Mouse (Mus musculus): ENCODE measurements at regions not wholly inside any gene's neighbourhood (a gene's known extent, or its start where the extent isn't known, plus 50 kb on each side); places are given as distances from the start of the nearest gene placed in this dataset.

- H3K4me2 ChIP-seq (ENCODE audit: low read depth), result no peak overlapping the region
- H3K27me3 ChIP-seq (ENCODE audit: insufficient read depth, low read length), result no peaks in the 10 kb centered on the region
- H3K27ac ChIP-seq (ENCODE audit: low read depth, low read length), result no peak overlapping the region
- H3K4me3 ChIP-seq (ENCODE audit: low read depth, low read length), result no peak overlapping the region
- H3K9ac ChIP-seq, result no peak overlapping the region
- ATAC-seq (no peak), DNase-seq (peak; percentile 22)
- no peaks in the 10 kb centered on the region for H3K36me3 ChIP-seq (ENCODE audit: insufficient read depth)
- 0 out of 2 replicates have a peak, but pooled peaks have one; percentile 27 for TF ChIP-seq CTCF (IDR thresholded peaks at IDR 0.05; ENCODE audit: low read depth)
- WGBS, result 32% methylated on average over 3 of the region's 3 CpGs
- H3K4me1 ChIP-seq (ENCODE audit: insufficient read depth), result no peaks in the 10 kb centered on the region
- H3K9me3 ChIP-seq (ENCODE audit: low read length), result no peaks in the 10 kb centered on the region
Observed at GRCm38 (mm10) chr7:71581746-71582145, 230.5 kb upstream of the Gm10295 start.

- Histone ChIP-seq H3K9me3 (ENCODE audit: low read length) (no peaks in the 10 kb centered on the region), H3K4me1 (ENCODE audit: insufficient read depth) (no peaks in the 10 kb centered on the region), H3K9ac (no peak overlapping the region), H3K4me3 (ENCODE audit: low read depth, low read length) (no peak overlapping the region), H3K27ac (ENCODE audit: low read depth, low read length) (no peak overlapping the region), H3K36me3 (ENCODE audit: insufficient read depth) (no peaks in the 10 kb centered on the region), H3K4me2 (ENCODE audit: low read depth) (no peak overlapping the region), H3K27me3 (ENCODE audit: insufficient read depth, low read length) (no peaks in the 10 kb centered on the region)
- ATAC-seq (no peak), DNase-seq (no peak)
- TF ChIP-seq CTCF (IDR thresholded peaks at IDR 0.05; ENCODE audit: low read depth), result no peak
- WGBS, result 43% methylated on average over 2 of the region's 2 CpGs
Observed at GRCm38 (mm10) chr7:71560296-71560936, 209.1 kb upstream of the Gm10295 start.

GRCm38 (mm10) chr7:71556473-71556872 is 205.2 kb upstream of the Gm10295 start:
- DNase-seq, result no peak
- H3K27me3 ChIP-seq (ENCODE audit: insufficient read depth, low read length), result no peaks in the 10 kb centered on the region
- no peaks in the 10 kb centered on the region for H3K9me3 ChIP-seq (ENCODE audit: low read length)
- WGBS, result 68% methylated on average over 5 of the region's 5 CpGs
- H3K4me1 ChIP-seq (ENCODE audit: insufficient read depth), result no peaks in the 10 kb centered on the region
- H3K4me2 ChIP-seq (ENCODE audit: low read depth), result no peak overlapping the region
- H3K9ac ChIP-seq, result no peak overlapping the region
- no peak for ATAC-seq
- H3K27ac ChIP-seq (ENCODE audit: low read depth, low read length), result no peak overlapping the region
- TF ChIP-seq CTCF (IDR thresholded peaks at IDR 0.05; ENCODE audit: low read depth), result no peak
- no peaks in the 10 kb centered on the region for H3K36me3 ChIP-seq (ENCODE audit: insufficient read depth)
- no peak overlapping the region for H3K4me3 ChIP-seq (ENCODE audit: low read depth, low read length)

GRCm38 (mm10) chr7:71555476-71555875 is 204.2 kb upstream of the Gm10295 start:
- ATAC-seq (no peak), DNase-seq (no peak)
- Histone ChIP-seq H3K4me2 (ENCODE audit: low read depth) (no peak overlapping the region), H3K4me1 (ENCODE audit: insufficient read depth) (no peaks in the 10 kb centered on the region), H3K27me3 (ENCODE audit: insufficient read depth, low read length) (no peaks in the 10 kb centered on the region), H3K9ac (no peak overlapping the region), H3K9me3 (ENCODE audit: low read length) (no peaks in the 10 kb centered on the region), H3K27ac (ENCODE audit: low read depth, low read length) (no peak overlapping the region), H3K36me3 (ENCODE audit: insufficient read depth) (no peaks in the 10 kb centered on the region), H3K4me3 (ENCODE audit: low read depth, low read length) (no peak overlapping the region)
- no peak for TF ChIP-seq CTCF (IDR thresholded peaks at IDR 0.05; ENCODE audit: low read depth)
- WGBS, result 64% methylated on average over 3 of the region's 3 CpGs

- TF ChIP-seq CTCF (IDR thresholded peaks at IDR 0.05; ENCODE audit: low read depth), result no peak
- Histone ChIP-seq H3K4me2 (ENCODE audit: low read depth) (no peak overlapping the region), H3K9me3 (ENCODE audit: low read length) (no peaks in the 10 kb centered on the region), H3K36me3 (ENCODE audit: insufficient read depth) (no peaks in the 10 kb centered on the region), H3K9ac (no peak overlapping the region), H3K4me3 (ENCODE audit: low read depth, low read length) (no peak overlapping the region), H3K27ac (ENCODE audit: low read depth, low read length) (no peak overlapping the region), H3K27me3 (ENCODE audit: insufficient read depth, low read length) (no peaks in the 10 kb centered on the region), H3K4me1 (ENCODE audit: insufficient read depth) (no peaks in the 10 kb centered on the region)
- WGBS, result 52% methylated on average over 6 of the region's 6 CpGs
- DNase-seq, result no peak
- no peak for ATAC-seq
Observed at GRCm38 (mm10) chr7:71546606-71547213, 195.4 kb upstream of the Gm10295 start.

GRCm38 (mm10) chr7:71541467-71541866 is 190.2 kb upstream of the Gm10295 start:
- Histone ChIP-seq H3K4me1 (ENCODE audit: insufficient read depth) (no peaks in the 10 kb centered on the region), H3K27ac (ENCODE audit: low read depth, low read length) (no peak overlapping the region), H3K9me3 (ENCODE audit: low read length) (no peaks in the 10 kb centered on the region), H3K36me3 (ENCODE audit: insufficient read depth) (no peaks in the 10 kb centered on the region), H3K4me3 (ENCODE audit: low read depth, low read length) (no peak overlapping the region), H3K9ac (no peak overlapping the region), H3K27me3 (ENCODE audit: insufficient read depth, low read length) (no peaks in the 10 kb centered on the region), H3K4me2 (ENCODE audit: low read depth) (no peak overlapping the region)
- WGBS, result 17% methylated on average over 2 of the region's 2 CpGs
- DNase-seq (no peak), ATAC-seq (no peak)
- TF ChIP-seq CTCF (IDR thresholded peaks at IDR 0.05; ENCODE audit: low read depth), result no peak

GRCm38 (mm10) chr7:71533109-71533508 is 181.8 kb upstream of the Gm10295 start:
- Histone ChIP-seq H3K4me3 (ENCODE audit: low read depth, low read length) (no peak overlapping the region), H3K4me2 (ENCODE audit: low read depth) (no peak overlapping the region), H3K27ac (ENCODE audit: low read depth, low read length) (no peak overlapping the region), H3K9me3 (ENCODE audit: low read length) (no peaks in the 10 kb centered on the region), H3K9ac (no peak overlapping the region), H3K36me3 (ENCODE audit: insufficient read depth) (no peaks in the 10 kb centered on the region), H3K27me3 (ENCODE audit: insufficient read depth, low read length) (no peaks in the 10 kb centered on the region), H3K4me1 (ENCODE audit: insufficient read depth) (no peaks in the 10 kb centered on the region)
- DNase-seq (no peak), ATAC-seq (peak; percentile 48; the same call in 1 of the 2 replicates)
- 19% methylated on average over 5 of the region's 5 CpGs for WGBS
- TF ChIP-seq CTCF (IDR thresholded peaks at IDR 0.05; ENCODE audit: low read depth), result no peak

All from forebrain, postnatal 0 days (tissue).